ENCODE assay signal across 9 mouse cellular contexts in the genomic region with DNA sequence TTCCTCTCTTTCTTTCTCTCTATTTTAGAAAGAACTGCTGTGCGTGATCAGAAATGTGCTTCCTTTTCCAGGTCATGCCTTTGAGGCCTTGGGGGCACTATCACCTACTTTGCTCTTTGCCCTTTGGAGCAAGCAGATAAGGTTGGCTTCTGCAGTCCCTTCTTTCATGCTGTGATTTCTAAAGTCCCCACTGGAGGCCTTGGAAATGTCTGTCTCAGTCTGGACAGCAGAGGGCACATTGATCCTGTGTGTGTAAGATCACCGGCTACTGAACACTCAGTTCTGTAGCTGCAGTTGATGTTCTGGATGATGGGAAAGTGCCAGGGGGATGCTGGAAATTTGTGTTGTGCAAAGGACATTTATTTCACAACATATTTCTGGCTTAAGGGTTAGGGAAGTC. TPM values are rescaled to one million over a fixed set of nuclear protein-coding genes. Genes with fewer than 3 reads are reported as not detected.
DNase-seq lines count a peak whose midpoint lies in the region; ATAC-seq and TF ChIP-seq lines count a peak whose summit lies in the region.
"Had no signal": no experiment of that assay in that cellular context is flagged by ENCODE, and none has a peak within 500 bp of the region (broad histone marks: within the 10 kb centered on the region; RNA-seq: fewer than 3 reads in every experiment).

No protein-coding gene starts in this region.

- 31% methylated on average over 2 of the region's 2 CpGs for WGBS in intestine, postnatal 0 days

- ATAC-seq in intestine, postnatal 0 days, result peak; percentile 85

- H3K9ac ChIP-seq in intestine, postnatal 0 days (ENCODE audit: low read depth, low read length), result no peak overlapping the region
- H3K9ac ChIP-seq: embryonic facial prominence, embryonic 12.5 days had no signal

- no peaks in the 10 kb centered on the region; the same call in 1 of the 2 replicates for H3K4me1 ChIP-seq in intestine, postnatal 0 days (replicated peaks; ENCODE audit: control insufficient read depth, insufficient read depth, low read length)
- H3K4me1 ChIP-seq: embryonic facial prominence, embryonic 12.5 days had no signal

- intact Hi-C loops in left cerebral cortex, adult 2 months (cut with DNase I), result loop anchor here (2.0 to 5.0 kb wide), 3 partner anchors 22 to 200 kb away; partner anchors contain the start of genes Ddias and Prcp

- H3K27me3 ChIP-seq in intestine, postnatal 0 days (replicated peaks; ENCODE audit: control insufficient read depth, insufficient read depth, low read length), result no peaks in the 10 kb centered on the region
- H3K27me3 ChIP-seq: embryonic facial prominence, embryonic 12.5 days had no signal

- no peaks in the 10 kb centered on the region for H3K9me3 ChIP-seq in intestine, postnatal 0 days (ENCODE audit: control insufficient read depth)
- H3K9me3 ChIP-seq: embryonic facial prominence, embryonic 12.5 days had no signal

- H3K27ac ChIP-seq in left cerebral cortex, adult 2 months, result peak overlapping the region; percentile 30; the same call in 1 of the 2 replicates
- H3K27ac ChIP-seq in intestine, postnatal 0 days (ENCODE audit: low read depth, low read length), result no peak overlapping the region
- H3K27ac ChIP-seq: embryonic facial prominence, embryonic 12.5 days had no signal

- no peak overlapping the region for H3K4me3 ChIP-seq in left cerebral cortex, adult 2 months
- H3K4me3 ChIP-seq in intestine, postnatal 0 days (ENCODE audit: low read depth, low read length), result no peak overlapping the region
- H3K4me3 ChIP-seq: embryonic facial prominence, embryonic 12.5 days had no signal

- TF ChIP-seq CTCF in left cerebral cortex, adult 2 months (IDR thresholded peaks at IDR 0.05), result peak; percentile 54
- peak; percentile 81 for TF ChIP-seq CTCF in intestine, postnatal 0 days (IDR thresholded peaks at IDR 0.05; ENCODE audit: low read depth)

- no peak overlapping the region for H3K4me2 ChIP-seq in intestine, postnatal 0 days (replicated peaks; ENCODE audit: low read depth)
- H3K4me2 ChIP-seq: embryonic facial prominence, embryonic 12.5 days had no signal

- DNase-seq in adrenal gland, adult 2 months, result peak; percentile 26
- DNase-seq in adrenal gland, adult 8-10 months, result no peak
- no peak for DNase-seq in left cerebral cortex, adult 2 months (ENCODE audit: extremely low spot score in 1 of 2, low spot score in 2 of 2)
- no peak for DNase-seq in left cerebral cortex, adult 11 months (ENCODE audit: low spot score)
- DNase-seq in adrenal gland, postnatal 14 days, result peak; percentile 62
- DNase-seq in thymus, postnatal 0 days (ENCODE audit: low spot score), result no peak
- no peak for DNase-seq in thymus, postnatal 14 days

- no peaks in the 10 kb centered on the region for H3K36me3 ChIP-seq in intestine, postnatal 0 days (ENCODE audit: control insufficient read depth, insufficient read depth)
- H3K36me3 ChIP-seq: embryonic facial prominence, embryonic 12.5 days had no signal

RNA-seq across cellular contexts. Expression of gene Prcp, which starts 22.8 kb away (rescaled TPM):
- 10 to 100 TPM; 11.2 to 11.3 TPM for total RNA-seq in adrenal gland, adult 2 months (2021)
- polyA plus RNA-seq in adrenal gland, adult 2 months (2012; rRNA removed), result 14.0 and 16.3 TPM in 2 replicates
- total RNA-seq in adrenal gland, adult 8-10 months (2022), result 10 to 100 TPM; 11.0 to 20.7 (median 14.5) TPM
- 10 to 100 TPM in 1 of 2 experiments, 1 to 10 TPM in 1; 9.5 to 10.1 TPM for total RNA-seq in left cerebral cortex, adult 2 months (2021)
- 20.3 and 26.9 TPM in 2 replicates for total RNA-seq in adrenal gland, postnatal 14 days (2021)
- polyA plus RNA-seq in intestine, postnatal 0 days (2015; fragmentation: Nextera tagmentation; extraction: Ambion mirVana), result 25.4 and 26.9 TPM in 2 replicates
- polyA plus RNA-seq in thymus, postnatal 0 days (2015; fragmentation: Nextera tagmentation; extraction: Ambion mirVana), result 16.8 and 18.9 TPM in 2 replicates

RNA-seq across cellular contexts. Expression of gene Ddias, which starts 23.0 kb away (rescaled TPM):
- 1 to 10 TPM in 1 of 2 experiments, under 1 TPM in 1; 0.45 to 1.1 TPM for total RNA-seq in adrenal gland, adult 2 months (2021)
- polyA plus RNA-seq in adrenal gland, adult 2 months (2012; rRNA removed), result not detected in 2 replicates
- 1 to 10 TPM; 1.1 to 2.6 (median 1.5) TPM for total RNA-seq in adrenal gland, adult 8-10 months (2022)
- total RNA-seq in left cerebral cortex, adult 2 months (2021), result under 1 TPM; 0.42 to 0.88 TPM
- total RNA-seq in adrenal gland, postnatal 14 days (2021), result 2.4 TPM in 2 replicates
- polyA plus RNA-seq in intestine, postnatal 0 days (2015; fragmentation: Nextera tagmentation; extraction: Ambion mirVana), result 2.6 and 2.8 TPM in 2 replicates
- polyA plus RNA-seq in thymus, postnatal 0 days (2015; fragmentation: Nextera tagmentation; extraction: Ambion mirVana), result 11.0 and 12.0 TPM in 2 replicates

Comparison
In these comparisons a context has a peak if more than half of its experiments do, and no peak if none do; other contexts are left out.
1. DNase-seq: peak in adrenal gland, adult 2 months (single experiment) and adrenal gland, postnatal 14 days (single experiment); none in adrenal gland, adult 8-10 months (single experiment), left cerebral cortex, adult 2 months (0 of 2), left cerebral cortex, adult 11 months (single experiment), thymus, postnatal 0 days (single experiment) and thymus, postnatal 14 days (single experiment).